Mouse (Mus musculus) lung, adult 2 months (tissue): ENCODE data around the gene Ccdc88b.

Experiments
- CTCF ChIP-seq: fragments of 200-500 bp; IDR thresholded peaks from 2 replicates; pipeline ENCODE4 v1.5.1; 2011; ENCODE audit warnings: mild to moderate bottlenecking, low read length, control low read depth; ENCODE audit not compliant: insufficient read depth
- POLR2A ChIP-seq: fragments of 200-500 bp; IDR thresholded peaks from 2 replicates; pipeline ENCODE4 v1.6.1; 2011; ENCODE audit warnings: low read depth, mild to moderate bottlenecking, control low read depth, low read length, borderline replicate concordance; ENCODE audit errors: extremely low read depth

DNA sequence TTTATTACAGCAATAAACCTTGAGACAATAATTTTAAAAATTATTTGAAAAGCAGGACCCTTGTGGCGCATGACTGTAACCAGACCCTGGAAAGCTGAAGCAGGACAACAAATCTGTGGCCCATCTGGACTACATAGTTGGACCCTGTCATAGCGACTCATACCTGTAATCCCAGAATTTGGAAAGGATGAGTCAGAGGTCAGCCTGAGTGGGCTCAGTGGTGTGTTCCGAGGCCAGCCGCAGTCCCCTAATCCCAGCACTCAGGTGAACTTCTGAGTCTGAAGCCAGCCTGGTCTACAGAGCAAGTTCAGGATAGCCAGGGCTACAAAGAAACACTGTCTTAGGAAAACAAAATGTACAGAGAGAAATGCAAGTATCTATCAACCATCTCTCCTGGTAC is 3.4 kb upstream of the Ccdc88b start:
- no peak for TF ChIP-seq CTCF
- TF ChIP-seq POLR2A: no peak
